Mouse (Mus musculus): ENCODE results near the gene Smyd2.

DNA sequence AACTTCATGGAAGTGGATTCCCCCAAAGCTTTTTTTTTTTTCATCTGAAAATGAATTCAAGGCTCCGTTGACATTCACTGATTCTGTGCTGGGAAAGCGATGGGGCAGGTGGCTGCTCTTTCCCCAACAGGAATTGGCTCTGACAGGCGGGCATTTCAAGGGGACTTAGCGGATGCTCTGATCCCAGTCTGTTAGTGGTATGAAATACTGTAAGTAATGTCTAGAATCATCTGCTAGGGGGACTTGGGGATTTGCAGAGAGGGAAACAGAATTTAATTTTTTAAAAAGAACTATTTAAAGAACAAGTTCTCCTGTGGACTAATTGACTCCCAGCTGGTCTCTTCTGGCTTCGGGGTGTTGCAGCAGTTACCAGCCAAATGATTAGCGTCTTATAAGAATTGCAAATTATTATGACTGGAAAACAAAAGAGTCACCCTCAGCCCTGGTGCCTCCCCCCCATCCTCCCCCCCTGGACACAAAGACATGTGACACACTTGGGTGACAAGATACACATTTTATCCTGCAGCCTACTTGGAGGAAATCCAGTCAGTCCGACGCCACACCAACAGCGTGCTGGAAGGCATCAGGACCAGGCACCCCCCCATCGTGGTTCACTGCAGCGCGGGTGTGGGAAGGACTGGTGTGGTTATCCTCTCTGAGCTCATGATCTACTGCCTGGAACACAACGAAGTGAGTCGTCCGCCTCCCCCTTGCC is 57.2 kb downstream of the Smyd2 start:
- TF ChIP-seq FLI1 (IDR thresholded peaks at IDR 0.05; ENCODE audit: low read length): no peak
- TF ChIP-seq GATA1 (IDR thresholded peaks at IDR 0.05; ENCODE audit: borderline replicate concordance, low read length): no peak

Measured in megakaryocyte, embryonic 14.5 days (primary cell).